Mouse (Mus musculus) neural tube, embryonic 13.5 days (tissue): ENCODE data around the gene Dctpp1. TPM values are rescaled to one million over a fixed set of nuclear protein-coding genes. Genes with fewer than 3 reads are reported as not detected.

Experiments
- ATAC-seq: fragments of 200-750 bp; cut with Nextera tagmentation; 2 replicates; pipeline ENCODE4 v1.8.0; 2017; ENCODE audit warnings: low read depth, mild to moderate bottlenecking, moderate TSS enrichment, moderate library complexity
- H3K27ac ChIP-seq: fragments of 300-500 bp; sonication (generic); replicated peaks from 2 replicates; pipeline ENCODE4 v1.5.1; 2015; ENCODE audit warnings: moderate library complexity, mild to moderate bottlenecking, inconsistent platforms
- H3K27me3 ChIP-seq: fragments of 300-500 bp; sonication (generic); 2 replicates; pipeline ENCODE4 v1.6.1; 2015; ENCODE audit warnings: mild to moderate bottlenecking, inconsistent platforms
- H3K36me3 ChIP-seq: fragments of 300-500 bp; sonication (generic); 2 replicates; pipeline ENCODE4 v1.6.1; 2015; ENCODE audit warnings: mild to moderate bottlenecking, inconsistent platforms
- H3K4me1 ChIP-seq: fragments of 300-500 bp; sonication (generic); replicated peaks from 2 replicates; pipeline ENCODE4 v1.6.1; 2015; ENCODE audit warnings: inconsistent platforms
- H3K4me2 ChIP-seq: fragments of 300-500 bp; sonication (generic); 2 replicates; pipeline ENCODE4 v1.6.1; 2015; ENCODE audit warnings: inconsistent platforms, mild to moderate bottlenecking, moderate library complexity
- H3K4me3 ChIP-seq: fragments of 300-500 bp; sonication (generic); 2 replicates; pipeline ENCODE4 v1.5.1; 2015; ENCODE audit warnings: mild to moderate bottlenecking, inconsistent platforms
- H3K9ac ChIP-seq: fragments of 300-500 bp; sonication (generic); 2 replicates; pipeline ENCODE4 v1.6.1; 2015; ENCODE audit warnings: moderate library complexity, mild to moderate bottlenecking, inconsistent platforms
- H3K9me3 ChIP-seq: fragments of 300-500 bp; sonication (generic); 2 replicates; pipeline ENCODE4 v1.6.1; 2016; ENCODE audit warnings: inconsistent platforms
- WGBS: fragments of 180-500 bp; shearing (Covaris S2); methylation state at CpG from one replicate; pipeline ENCODE4 v1.1.7; 2015; 5-methylcytosine and 5-hydroxymethylcytosine counted together
- polyA plus RNA-seq: library from polyadenylated mRNA; unstranded; fragments of >200 nt; fragmentation: Nextera tagmentation; extraction: Ambion mirVana; gene quantifications from 2 replicates; pipeline ENCODE4 v1.2.1, GENCODE M21; 2015

Gene Dctpp1
- polyA plus RNA-seq = 102 and 110 TPM in 2 replicates

DNA sequence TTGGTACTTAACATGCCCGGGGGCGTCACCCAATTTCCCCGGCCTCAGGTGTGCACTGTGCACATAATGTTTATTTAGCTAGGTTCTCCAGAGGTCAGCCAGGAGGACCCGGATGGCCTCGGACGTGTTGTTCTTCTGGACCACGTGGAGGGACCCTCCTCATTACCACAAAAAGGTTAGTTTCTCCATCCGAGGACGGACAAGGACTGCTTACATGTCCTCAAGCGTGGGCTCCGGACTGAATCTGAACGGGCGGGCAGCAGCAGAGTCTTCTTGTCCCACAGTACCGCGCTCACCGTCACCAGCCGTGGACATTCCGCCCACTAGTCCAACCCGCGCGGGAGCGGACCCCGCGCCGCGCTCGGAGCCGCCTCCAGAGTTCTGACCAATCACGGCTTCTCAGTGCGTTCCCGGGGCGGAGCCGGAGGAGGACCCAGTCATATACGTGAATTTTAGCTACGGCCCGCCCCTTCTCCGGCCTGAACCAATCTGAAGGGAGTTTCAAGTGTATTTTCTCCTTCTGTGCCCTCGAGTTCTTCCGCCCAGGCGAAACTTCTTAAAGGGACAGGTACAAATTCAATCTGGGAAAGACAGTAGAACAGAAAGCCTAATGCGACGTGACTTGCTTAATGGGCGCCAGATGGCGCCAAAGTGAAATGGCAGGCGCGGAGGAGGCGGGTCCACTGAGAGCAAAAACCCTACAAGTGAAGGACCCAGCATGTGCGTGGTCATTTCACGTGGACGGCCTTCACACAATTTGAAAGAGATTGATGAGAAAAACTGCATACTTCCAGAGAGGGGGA is at the start of gene Dctpp1:
Gene Dctpp1 (minus strand): TSS at position 401 of the 803 bp plus-strand sequence.
- 0 out of 2 replicates have a peak within 1 kb of the TSS, but pooled peaks have one; percentile 15 for H3K27ac ChIP-seq
- no peaks in the 10 kb centered on the region for H3K9me3 ChIP-seq
- peak within 1 kb of the TSS; percentile 78 for H3K4me2 ChIP-seq
- peak; percentile 98 for ATAC-seq
- no peaks in the 10 kb centered on the region for H3K27me3 ChIP-seq
- H3K4me1 ChIP-seq = peaks cover 21% of the 10 kb centered on the region
- H3K36me3 ChIP-seq = peaks cover 11% of the 10 kb centered on the region
- H3K9ac ChIP-seq = peak within 1 kb of the TSS; percentile 71
- H3K4me3 ChIP-seq = peak within 1 kb of the TSS; percentile 49
- under 1% methylated on average over 50 of the region's 50 CpGs for WGBS

DNA sequence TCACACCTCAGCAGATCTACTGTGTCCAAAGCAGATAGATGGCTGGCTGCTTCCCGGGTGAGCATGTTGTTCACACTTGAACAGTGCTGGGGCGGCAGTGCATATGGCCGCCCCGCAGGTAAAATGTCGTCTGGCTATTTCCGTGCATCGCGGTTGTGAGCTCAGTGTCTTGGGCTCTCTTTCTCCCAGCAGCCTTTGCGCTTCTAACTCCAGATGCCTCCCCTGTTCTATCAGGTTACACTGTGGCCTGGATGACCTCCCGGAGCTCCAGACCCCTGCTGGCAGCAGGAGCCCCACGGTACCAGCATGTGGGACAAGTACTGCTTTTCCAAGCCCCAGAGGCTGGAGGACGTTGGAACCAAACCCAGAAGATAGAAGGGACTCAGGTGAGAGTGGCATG is 49.4 kb upstream of the Dctpp1 start:
- no peak overlapping the region for H3K4me2 ChIP-seq
- 77% methylated on average over 12 of the region's 12 CpGs for WGBS

DNA sequence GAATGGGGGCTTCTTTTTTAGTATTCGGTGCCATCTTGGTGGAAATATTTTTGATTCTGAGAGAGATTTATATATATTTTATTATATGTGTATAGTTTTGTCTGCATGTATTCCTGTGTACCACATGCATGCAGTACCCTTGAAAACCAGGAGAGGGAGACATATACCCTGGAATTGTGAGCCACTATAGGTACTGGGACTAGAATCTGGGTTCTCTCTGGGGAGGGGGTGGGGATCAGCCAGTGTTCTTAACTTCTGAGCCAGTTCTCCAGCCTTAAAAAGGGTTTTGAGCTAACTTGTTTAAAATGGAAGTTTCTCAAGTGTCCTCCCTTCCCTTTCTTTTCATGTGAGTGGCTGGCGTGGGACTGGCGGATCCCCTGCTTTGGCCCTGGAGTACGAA is 48.4 kb upstream of the Dctpp1 start:
- no peaks in the 10 kb centered on the region for H3K27me3 ChIP-seq
- no peaks in the 10 kb centered on the region for H3K36me3 ChIP-seq
- no peak overlapping the region for H3K27ac ChIP-seq
- no peaks in the 10 kb centered on the region for H3K4me1 ChIP-seq
- H3K9me3 ChIP-seq = no peaks in the 10 kb centered on the region
- no peak for ATAC-seq
- H3K9ac ChIP-seq = no peak overlapping the region
- H3K4me3 ChIP-seq = no peak overlapping the region
- H3K4me2 ChIP-seq = no peak overlapping the region
- WGBS = 70% methylated on average over 4 of the region's 4 CpGs

More for the DNA sequence above, 49.4 kb upstream of the Dctpp1 start:
- ATAC-seq = no peak
- Histone ChIP-seq H3K4me1 (no peaks in the 10 kb centered on the region), H3K9ac (no peak overlapping the region), H3K27me3 (no peaks in the 10 kb centered on the region), H3K36me3 (no peaks in the 10 kb centered on the region), H3K27ac (no peak overlapping the region), H3K4me3 (no peak overlapping the region), H3K9me3 (no peaks in the 10 kb centered on the region)

DNA sequence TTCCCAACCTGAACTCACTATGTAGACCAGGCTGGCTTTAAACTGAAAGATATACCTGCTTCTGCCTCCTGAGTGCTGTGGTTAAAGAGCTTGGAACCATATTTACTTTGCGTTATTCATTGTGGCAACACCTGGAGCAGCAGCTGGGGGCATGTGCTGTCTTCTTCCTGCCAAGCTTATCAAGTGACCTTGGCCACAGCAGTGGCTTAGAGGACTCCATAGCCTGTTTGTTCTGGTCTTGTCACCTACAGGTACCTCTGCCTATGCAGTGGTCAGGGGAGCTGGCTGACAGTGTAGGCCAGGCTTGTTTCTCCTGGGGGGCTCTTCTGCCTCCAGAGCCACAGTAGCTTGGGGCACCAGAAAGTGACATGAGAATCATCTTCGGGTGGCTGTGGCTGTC is 47.9 kb upstream of the Dctpp1 start:
- 84% methylated on average over 2 of the region's 2 CpGs for WGBS
- H3K36me3 ChIP-seq = no peaks in the 10 kb centered on the region

DNA sequence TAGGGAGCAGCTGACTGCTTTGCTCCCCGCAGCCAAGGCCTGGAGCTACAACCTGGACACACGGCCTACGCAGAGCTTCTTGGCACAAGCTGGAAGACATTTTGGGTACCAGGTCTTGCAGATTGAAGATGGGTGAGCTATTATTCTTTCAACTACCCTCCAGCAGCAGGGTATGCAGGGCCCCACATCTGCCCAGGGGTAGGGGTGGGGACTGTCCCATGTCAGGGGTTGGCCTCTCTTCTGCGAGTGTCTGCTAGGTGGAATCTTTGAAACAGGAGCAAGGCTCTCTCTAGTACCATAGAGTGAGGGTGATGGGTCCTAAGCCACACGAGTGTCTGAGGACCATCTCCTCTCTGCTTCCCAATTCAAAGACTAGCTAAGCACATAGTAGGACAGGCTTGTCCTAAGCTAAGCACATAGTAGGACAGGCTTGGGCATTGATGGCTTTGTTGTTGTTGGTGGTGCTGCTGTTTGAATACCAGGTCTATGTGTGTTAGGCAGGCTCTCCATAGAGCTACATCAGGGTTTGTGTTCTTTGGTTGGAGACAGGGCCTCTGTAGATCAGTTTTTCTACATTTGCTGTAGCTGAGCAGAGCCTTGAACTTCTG is 37.2 kb upstream of the Dctpp1 start:
- Histone ChIP-seq H3K4me1 (no peaks in the 10 kb centered on the region), H3K36me3 (no peaks in the 10 kb centered on the region), H3K27me3 (no peaks in the 10 kb centered on the region), H3K4me2 (no peak overlapping the region), H3K27ac (no peak overlapping the region), H3K9ac (no peak overlapping the region), H3K4me3 (no peak overlapping the region), H3K9me3 (no peaks in the 10 kb centered on the region)
- ATAC-seq = no peak
- WGBS = 92% methylated on average over 5 of the region's 5 CpGs

More for the DNA sequence above, 47.9 kb upstream of the Dctpp1 start:
- no peak overlapping the region for H3K4me2 ChIP-seq
- H3K9me3 ChIP-seq = no peaks in the 10 kb centered on the region
- no peak overlapping the region for H3K9ac ChIP-seq
- no peaks in the 10 kb centered on the region for H3K27me3 ChIP-seq
- no peak overlapping the region for H3K27ac ChIP-seq
- no peak overlapping the region for H3K4me3 ChIP-seq
- no peak for ATAC-seq
- no peaks in the 10 kb centered on the region for H3K4me1 ChIP-seq

DNA sequence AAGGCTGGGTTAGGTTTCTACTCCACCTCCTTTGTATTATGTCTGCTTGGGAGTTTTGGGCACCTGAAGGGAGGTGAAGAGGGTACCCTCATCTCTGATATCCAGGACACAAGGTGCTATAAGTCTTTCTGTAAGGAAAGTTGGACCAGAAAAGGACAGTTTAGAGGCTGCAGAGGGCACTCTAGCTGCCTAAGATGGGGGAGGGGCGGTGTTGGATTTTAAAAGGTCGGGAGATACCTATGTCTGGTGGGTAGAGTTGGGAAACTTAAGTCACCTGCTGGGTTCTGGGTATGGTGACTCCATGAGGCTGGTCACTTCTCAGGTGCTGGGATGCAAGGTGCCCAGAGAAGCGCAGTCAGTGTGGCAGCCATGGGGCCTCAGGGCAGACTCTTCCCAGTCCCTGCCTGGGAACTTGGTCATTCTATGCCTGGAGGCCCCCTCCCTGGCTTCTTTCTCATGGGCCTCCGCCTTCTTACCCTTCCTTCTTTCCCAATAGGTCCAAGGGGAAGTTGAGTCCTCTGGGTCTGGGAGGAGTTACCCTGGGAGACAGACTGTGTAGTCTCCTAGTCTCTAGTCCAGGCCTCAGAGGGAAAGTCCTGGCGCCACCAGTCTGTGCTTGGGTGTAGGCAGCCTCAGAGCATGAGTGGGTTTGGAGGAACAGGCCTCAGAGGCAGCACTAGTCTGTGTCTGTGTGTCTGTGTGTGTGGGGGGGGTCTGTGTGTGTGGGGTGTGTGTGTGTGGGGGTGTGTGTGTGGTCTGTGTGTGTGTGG is 36.5 kb upstream of the Dctpp1 start:
- no peak for ATAC-seq
- Histone ChIP-seq H3K27ac (no peak overlapping the region), H3K9ac (no peak overlapping the region), H3K27me3 (no peaks in the 10 kb centered on the region), H3K4me2 (no peak overlapping the region), H3K9me3 (no peaks in the 10 kb centered on the region), H3K36me3 (no peaks in the 10 kb centered on the region), H3K4me1 (no peaks in the 10 kb centered on the region), H3K4me3 (no peak overlapping the region)
- 78% methylated on average over 5 of the region's 5 CpGs for WGBS

DNA sequence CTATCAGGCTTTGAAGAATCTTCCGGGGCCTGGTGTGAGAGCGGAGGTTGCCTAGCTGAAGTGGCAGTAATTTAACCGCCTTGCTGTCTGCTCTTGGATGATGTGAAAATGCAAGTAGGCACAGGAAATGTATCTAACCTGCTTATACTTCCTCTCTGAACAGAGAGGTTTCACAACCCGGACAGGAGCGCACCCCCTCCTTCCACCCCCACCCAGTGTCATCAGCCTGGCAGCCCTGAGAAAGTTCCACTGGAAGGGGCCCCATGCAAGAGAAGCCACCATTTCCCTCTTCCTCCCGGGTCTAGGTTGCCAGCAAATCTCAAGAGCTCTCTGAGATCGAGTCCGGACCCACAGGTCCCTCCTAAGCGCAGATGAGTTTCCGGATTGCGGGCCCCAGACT is 35.6 kb upstream of the Dctpp1 start, which contains the start of gene Itgal:
Gene Itgal (plus strand): TSS at position 163 of the 400 bp plus-strand sequence.
- Histone ChIP-seq H3K36me3 (no peaks in the 10 kb centered on the region), H3K4me1 (no peaks in the 10 kb centered on the region), H3K27me3 (no peaks in the 10 kb centered on the region), H3K27ac (no peak within 1 kb of the TSS), H3K4me3 (no peak within 1 kb of the TSS), H3K9ac (no peak within 1 kb of the TSS), H3K9me3 (no peaks in the 10 kb centered on the region), H3K4me2 (no peak within 1 kb of the TSS)
- no peak for ATAC-seq
- 81% methylated on average over 11 of the region's 11 CpGs for WGBS

DNA sequence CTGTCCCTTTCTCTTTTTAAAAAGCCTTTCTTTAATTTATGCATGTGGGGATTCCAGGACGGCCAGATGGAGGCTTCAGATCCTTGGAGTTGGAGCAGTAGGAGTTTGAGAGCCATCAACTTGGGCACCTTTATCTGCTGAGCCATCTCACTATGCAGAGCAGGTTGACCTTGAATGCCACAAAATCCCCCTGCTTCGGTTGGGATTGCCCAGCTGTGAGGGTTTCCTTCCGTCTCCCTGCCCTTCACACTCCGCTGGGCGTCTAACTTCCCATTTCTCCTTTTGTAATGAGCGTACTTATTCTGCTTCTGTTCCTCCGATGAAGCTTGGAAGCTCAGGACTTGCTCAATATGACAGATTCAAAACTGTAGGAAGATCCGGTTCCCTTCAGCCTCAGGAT is 29.6 kb upstream of the Dctpp1 start:
- Histone ChIP-seq H3K27me3 (no peaks in the 10 kb centered on the region), H3K4me3 (no peak overlapping the region), H3K9ac (no peak overlapping the region), H3K27ac (no peak overlapping the region), H3K4me2 (no peak overlapping the region), H3K4me1 (no peaks in the 10 kb centered on the region), H3K36me3 (no peaks in the 10 kb centered on the region), H3K9me3 (peaks cover 15% of the 10 kb centered on the region)
- WGBS = 63% methylated on average over 8 of the region's 8 CpGs
- ATAC-seq = no peak

DNA sequence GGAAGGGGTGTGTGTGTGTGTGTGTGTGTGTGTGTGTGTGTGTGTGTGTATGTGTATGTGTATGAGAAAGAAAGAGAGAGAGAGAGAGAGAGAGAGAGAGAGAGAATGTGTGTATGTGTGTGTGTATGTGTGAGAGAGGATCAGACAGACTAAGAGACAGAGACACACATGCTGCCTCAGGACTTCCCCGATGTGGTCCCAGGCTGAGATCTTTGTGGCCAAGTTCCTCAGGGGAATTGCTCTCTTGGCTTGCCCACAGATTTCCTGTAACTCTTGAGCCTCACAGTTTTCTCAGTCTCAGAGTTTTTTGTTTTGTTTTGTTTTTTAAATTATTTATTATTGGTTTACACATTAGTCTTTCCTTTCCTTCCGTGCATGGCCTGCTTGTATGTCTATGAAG is 28.8 kb upstream of the Dctpp1 start:
- no peaks in the 10 kb centered on the region for H3K27me3 ChIP-seq
- ATAC-seq = no peak
- no peaks in the 10 kb centered on the region for H3K36me3 ChIP-seq
- H3K9ac ChIP-seq = no peak overlapping the region
- 81% methylated on average over 2 of the region's 2 CpGs for WGBS
- H3K27ac ChIP-seq = no peak overlapping the region
- no peak overlapping the region for H3K4me3 ChIP-seq
- H3K4me2 ChIP-seq = no peak overlapping the region
- no peaks in the 10 kb centered on the region for H3K4me1 ChIP-seq
- peaks cover 15% of the 10 kb centered on the region for H3K9me3 ChIP-seq

DNA sequence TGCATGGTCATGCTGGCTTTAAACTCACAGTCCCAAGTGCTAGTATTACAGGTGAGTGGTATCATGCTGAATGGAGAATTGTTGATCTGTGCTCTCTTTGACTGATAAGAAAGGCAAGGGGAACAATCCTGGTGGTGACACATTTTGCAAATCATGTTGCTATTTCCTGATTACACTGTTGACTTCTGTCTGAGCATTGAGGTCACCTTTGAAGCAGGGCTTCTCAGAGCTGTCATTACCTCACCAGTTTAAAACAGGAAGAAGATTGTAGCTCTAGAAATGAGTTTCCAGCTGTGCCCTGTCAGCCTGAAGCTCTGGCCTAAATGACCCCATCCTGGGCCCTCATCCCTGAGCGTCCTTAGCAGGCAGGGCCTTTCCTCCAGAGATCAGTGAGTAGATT is 27.4 kb upstream of the Dctpp1 start:
- H3K27me3 ChIP-seq = no peaks in the 10 kb centered on the region
- H3K27ac ChIP-seq = no peak overlapping the region
- H3K9me3 ChIP-seq = peaks cover 15% of the 10 kb centered on the region
- no peaks in the 10 kb centered on the region for H3K36me3 ChIP-seq
- no peak overlapping the region for H3K9ac ChIP-seq
- no peaks in the 10 kb centered on the region for H3K4me1 ChIP-seq
- no peak overlapping the region for H3K4me2 ChIP-seq
- ATAC-seq = no peak
- no peak overlapping the region for H3K4me3 ChIP-seq
- WGBS = 71% methylated on average over 1 of the region's 1 CpGs

DNA sequence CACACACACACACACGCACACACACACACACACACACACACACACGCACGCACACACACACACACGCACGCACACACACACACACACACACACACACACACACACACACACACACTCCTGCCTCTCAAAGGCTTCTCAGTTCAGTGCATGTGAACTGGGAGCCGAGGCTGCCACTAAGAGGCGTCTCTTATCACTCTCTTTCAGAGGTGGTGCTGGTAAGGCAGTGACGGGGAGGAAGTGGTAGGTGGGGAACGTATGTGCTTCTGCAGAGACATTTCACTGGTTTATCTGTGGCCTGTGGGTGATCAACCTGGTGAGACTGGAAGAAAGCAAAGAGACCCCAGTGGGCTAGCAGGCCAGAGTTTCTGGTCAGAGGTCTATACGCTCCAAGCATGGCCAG is 24.6 kb upstream of the Dctpp1 start:
- 80% methylated on average over 8 of the region's 10 CpGs for WGBS
- ATAC-seq = no peak
- Histone ChIP-seq H3K9me3 (peaks cover 15% of the 10 kb centered on the region), H3K27me3 (no peaks in the 10 kb centered on the region), H3K36me3 (no peaks in the 10 kb centered on the region), H3K27ac (no peak overlapping the region), H3K4me3 (no peak overlapping the region), H3K9ac (no peak overlapping the region), H3K4me1 (no peaks in the 10 kb centered on the region), H3K4me2 (no peak overlapping the region)

DNA sequence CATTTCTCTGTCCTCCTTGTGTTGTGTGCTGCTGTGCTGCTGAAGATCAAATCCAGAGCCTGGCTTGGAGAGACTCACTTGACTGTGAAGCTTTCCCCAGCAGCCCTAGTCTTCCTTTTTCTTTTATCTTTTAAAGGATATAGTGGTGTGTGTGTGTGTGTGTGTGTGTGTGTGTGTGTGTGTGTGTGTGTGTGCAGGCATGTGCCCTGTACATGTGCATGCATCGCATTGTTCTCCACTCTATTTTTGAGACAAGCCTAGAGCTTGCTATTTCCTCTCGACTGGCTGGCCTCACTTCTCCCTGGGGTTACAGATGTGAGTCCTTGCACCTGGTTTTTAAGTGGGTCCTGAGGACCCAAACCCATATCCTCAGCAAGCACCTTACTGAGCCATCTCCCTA is 21.7 kb upstream of the Dctpp1 start:
- H3K4me3 ChIP-seq = no peak overlapping the region
- no peak for ATAC-seq
- no peak overlapping the region for H3K27ac ChIP-seq
- no peak overlapping the region for H3K9ac ChIP-seq
- H3K9me3 ChIP-seq = peaks cover 4% of the 10 kb centered on the region; the same call in 1 of the 2 replicates
- H3K4me2 ChIP-seq = no peak overlapping the region
- no peaks in the 10 kb centered on the region for H3K4me1 ChIP-seq
- no peaks in the 10 kb centered on the region for H3K27me3 ChIP-seq
- 85% methylated on average over 2 of the region's 2 CpGs for WGBS
- no peaks in the 10 kb centered on the region for H3K36me3 ChIP-seq
